Mouse (Mus musculus): Measurements from ENCODE around the gene Lgr4.

DNA sequence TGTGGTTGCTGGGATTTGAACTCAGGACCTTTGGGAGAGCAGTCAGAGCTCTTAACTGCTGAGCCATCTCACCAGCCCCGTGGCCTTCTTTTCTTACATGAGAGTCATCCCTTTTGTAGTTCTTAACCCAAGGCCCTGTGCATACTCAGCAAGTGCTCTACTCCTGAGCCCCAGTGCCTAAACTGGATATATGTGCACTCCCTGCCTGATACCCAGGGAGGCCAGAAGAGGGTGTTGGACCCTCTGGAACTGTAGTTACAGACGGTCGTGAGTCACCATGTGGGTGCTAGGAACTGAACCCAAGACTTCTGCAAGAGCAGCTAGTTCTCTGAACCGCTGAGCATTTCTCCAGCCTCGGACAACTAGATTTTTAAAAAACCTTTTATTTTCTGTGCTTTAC, 12.9 kb downstream of the Lgr4 start:
- TF ChIP-seq CTCF (IDR thresholded peaks at IDR 0.05; ENCODE audit: borderline replicate concordance, insufficient read depth, low read depth, low read length) = no peak
- TF ChIP-seq POLR2A (IDR thresholded peaks at IDR 0.05; ENCODE audit: borderline replicate concordance, insufficient read depth, low read length) = no peak

Measured in cerebellum, adult 2 months (tissue).